Mouse (Mus musculus) layer of hippocampus, adult 9-11 months (tissue): ENCODE measurements around the gene Pgam5.

Experiments
- DNase-seq: peaks from one replicate; pipeline ENCODE4 v3.0.0; 2022

Pgam5 gene

DNA sequence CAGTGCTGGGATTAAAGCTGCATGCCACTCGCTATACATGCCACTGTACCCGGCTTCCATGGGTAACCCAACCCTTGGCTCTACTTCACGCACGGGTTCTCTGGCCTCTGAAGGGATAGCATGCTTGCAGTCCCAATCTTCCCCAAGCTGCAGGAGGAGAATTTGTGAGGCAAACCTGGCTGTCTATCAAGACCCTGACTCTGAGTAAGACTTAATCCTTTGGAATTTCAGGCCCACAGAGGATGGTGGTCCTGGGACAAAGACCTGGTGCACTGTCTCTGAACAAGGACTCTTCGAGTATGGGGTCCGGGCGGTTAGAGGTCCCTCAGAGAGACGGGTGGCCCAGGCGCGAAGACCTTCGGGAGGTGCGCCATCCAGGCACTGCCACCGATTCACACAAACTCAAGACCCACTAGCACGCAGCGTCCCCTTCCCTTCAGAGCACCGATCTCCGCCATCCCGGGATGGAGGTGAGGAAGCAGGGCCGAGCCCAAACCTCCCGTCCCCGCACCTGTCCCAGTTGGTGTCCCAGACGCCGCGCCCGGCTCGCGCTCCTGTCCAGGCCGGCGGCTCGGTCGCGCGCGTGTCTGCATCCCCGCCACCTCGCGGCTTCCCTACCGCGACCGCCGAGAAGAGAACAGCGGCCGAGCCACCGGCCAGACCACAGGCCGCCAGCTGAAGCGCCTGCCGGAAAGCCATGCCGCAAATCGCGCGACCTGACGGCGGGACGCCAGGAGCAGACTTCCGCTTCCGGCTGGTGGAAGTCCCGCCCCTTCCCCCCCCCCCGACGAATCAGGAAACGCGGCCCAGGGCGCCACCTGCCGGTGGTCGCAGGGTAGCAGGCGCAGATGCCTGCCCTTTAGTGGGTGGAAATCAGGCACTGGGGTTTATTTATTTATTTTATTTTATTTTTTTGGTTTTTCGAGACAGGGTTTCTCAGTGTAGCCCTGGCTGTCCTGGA is at the start of gene Pgam5:
Gene Pgam5, minus strand, starts transcription at position 773 of the 961 bp plus-strand sequence.
- DNase-seq: peak; percentile 76

DNA sequence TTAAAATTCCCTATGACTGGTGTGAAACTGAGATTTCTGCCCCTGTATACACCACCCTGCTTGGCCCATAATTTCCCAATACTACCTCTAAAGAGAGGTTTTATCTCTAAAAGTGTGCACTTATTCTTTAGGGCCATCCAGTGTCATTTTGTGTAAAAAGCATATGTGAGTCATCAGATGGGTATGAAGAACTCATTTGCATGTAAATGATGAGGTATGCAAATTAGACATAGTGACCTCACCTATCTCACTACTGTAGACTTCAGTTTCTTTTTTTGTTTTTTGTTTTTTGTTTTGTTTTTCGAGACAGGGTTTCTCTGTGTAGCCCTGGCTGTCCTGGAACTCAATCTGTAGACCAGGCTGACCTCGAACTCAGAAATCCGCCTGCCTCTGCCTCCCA is 43.4 kb upstream of the Pgam5 start:
- no peak for DNase-seq

DNA sequence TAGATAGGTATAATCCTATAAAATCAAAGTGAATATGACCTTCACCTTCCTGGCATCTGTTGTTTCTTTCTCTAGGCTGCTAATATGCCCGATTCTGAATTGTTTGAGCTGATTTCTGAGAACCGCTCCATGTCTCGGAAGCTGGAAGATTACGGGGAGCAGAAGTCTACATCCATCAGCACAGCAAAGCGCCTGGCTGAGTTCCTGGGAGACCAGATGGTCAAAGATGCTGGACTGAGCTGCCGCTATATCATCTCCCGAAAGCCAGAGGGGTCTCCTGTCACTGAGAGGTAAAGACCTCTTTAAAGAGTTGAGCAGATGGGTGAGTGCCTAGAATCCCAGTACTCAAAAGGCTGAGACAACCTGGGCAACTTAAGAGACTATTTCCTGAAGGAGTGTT is 39.1 kb upstream of the Pgam5 start:
- DNase-seq: no peak

DNA sequence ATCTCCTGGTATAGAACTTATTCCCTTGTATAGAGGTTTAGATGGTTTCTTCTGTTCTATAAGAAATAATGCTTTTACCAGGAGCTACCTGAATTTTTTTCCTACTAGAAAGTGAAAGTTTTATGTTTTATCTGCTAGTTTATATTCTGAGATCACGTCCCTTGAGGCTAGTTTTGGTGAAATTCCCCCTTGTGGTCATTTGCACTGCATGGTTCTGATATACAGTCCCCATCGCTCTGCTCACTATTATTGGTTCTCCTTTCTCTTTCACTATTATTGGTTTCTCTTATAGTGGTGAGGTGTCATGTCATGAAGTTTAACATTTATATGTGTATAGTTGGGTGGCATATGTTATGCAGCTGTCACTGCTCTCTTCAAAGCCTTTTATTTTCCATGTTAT is 30.9 kb upstream of the Pgam5 start:
- no peak for DNase-seq

DNA sequence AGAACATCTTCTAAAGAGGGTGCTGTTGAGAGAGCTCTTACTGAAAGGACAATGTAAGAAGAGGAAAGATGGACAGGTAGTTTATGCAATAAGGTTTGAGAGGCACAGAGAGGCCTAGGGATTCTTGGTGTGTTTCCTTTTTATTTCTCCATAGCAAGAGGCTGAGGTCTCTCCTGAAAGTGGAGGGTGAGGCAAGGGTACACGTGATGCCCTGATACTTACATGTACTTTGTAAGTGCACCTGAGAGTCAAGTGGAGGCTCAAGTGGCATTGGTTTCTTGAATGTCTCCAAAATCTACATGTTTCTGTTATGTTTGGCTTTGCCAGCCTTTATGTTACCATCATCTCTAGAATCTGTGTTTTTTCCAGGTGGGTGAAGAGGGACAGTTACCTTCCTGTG is 26.9 kb upstream of the Pgam5 start:
- DNase-seq: no peak

DNA sequence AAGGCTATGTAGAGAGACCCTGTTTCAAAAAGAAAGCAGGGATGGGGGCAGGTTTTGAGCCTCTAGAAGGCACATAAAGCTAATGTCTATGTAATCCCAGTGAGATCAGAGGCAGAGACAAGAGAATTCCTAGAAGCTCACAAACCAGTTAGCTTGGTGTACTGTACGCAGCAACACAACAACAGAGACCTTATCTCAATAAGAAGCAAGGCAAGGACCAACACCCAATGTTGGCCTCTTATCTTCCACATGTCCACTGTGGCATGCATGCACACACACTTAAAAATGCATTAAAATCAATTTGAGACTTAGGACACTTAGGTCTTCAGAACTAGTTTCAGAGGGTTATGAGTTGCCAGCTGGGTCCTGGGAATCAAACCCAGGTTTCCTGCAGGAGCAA is 21.9 kb upstream of the Pgam5 start:
- no peak for DNase-seq

DNA sequence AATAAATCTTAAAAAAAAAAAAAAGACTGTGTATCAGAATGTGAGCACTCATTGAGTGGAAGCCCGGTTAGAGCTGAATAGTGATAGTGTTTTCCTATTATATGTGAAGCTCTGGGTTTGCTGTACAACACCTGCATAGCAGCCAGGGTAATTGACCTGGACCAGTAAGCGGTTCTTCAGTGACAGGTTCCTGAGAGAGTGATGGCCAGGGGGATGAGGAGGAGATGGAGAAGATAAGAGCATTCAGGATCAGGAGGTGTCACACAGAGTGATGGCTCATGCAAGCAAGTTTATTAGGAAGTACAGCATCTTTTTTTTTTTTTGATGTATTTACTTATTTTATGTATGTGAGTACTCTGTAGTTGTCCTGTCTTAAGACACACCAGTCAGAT is 17.4 kb upstream of the Pgam5 start:
- DNase-seq: no peak

DNA sequence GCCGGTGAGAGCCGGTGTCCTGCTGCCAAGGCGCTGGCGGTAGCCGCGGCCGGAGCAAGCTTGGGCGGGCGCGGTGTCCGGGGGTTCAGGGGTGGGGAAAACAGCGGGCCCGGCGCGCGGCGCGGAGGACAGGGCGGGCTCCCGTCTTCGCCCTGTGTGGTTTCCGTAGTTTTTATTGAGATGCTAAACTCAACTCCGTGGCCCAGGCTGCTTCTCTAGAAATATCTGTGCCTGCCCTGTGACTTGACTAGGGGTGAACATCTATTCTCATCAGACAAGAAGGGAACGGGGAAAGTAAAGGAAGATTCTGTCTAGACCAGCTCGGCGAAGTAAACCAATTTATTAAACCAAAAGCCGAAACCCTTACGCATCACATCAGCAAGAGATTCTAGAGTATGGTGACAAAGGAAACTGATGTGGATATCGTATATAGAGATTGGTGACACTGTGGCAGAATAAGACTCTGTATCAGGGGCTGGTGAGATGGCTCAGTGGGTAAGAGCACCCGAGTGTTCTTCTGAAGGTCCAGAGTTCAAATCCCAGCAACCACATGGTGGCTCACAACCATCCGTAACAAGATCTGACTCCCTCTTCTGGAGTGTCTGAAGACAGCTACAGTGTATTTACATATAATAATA is 16.9 kb upstream of the Pgam5 start:
- no peak for DNase-seq

DNA sequence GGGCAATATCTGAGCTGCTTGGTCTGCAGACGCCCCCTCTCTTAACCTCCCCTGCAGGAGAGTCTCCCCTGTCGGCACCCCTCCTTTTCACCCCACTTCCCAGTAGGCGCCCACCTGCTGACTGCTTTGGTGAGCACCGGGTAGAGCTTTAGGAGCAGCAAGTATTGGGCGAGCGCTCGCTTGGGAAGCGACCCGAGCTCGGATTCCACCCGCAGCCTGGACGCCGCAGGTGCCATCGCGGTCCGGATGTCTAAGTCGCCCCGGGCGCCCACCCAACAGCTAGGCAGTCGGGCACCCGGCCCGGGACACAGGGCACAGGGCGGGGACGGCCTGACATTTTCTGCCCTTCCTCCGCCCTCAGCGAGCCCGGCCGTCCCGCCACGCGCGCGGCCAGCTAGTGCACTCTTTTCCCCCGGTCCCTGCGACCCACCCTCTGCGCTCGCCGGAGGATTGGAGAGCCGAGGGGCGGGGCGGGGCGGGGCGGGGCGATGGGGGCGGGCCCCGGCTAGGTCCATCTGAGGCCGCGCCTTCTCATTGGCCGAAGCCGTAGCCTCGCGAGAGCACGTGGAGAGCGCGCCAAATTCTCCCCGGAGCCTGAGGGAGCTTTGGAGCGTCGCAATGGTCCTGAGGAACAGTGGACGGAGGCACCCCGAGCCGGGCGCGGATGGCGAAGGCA is 16.2 kb upstream of the Pgam5 start, which contains the start of the genes Pxmp2 and Pole:
Gene Pxmp2, minus strand, starts transcription at position 417 of the 676 bp plus-strand sequence.
Gene Pole, plus strand, starts transcription at position 537 of the 676 bp plus-strand sequence.
- peak; percentile 86 for DNase-seq

DNA sequence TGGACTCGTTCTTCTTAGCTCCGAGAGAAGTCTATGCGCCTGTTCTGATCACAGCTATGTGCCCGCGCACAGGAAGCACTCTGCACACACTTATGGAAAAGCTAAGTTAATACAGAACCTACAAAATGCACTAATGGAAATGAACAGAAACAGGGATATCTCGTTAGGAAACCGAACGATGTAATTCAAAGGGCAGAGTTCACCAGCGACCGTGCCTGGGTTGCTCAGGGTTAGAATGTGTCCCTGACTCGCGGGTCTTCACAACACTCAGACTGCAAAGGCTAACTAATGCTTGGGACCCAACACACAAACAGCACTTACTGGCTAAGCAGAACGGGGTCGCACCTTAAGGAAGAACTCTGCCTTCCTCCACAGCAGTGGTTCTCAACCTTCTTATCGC is 15.4 kb upstream of the Pgam5 start:
- DNase-seq: no peak

DNA sequence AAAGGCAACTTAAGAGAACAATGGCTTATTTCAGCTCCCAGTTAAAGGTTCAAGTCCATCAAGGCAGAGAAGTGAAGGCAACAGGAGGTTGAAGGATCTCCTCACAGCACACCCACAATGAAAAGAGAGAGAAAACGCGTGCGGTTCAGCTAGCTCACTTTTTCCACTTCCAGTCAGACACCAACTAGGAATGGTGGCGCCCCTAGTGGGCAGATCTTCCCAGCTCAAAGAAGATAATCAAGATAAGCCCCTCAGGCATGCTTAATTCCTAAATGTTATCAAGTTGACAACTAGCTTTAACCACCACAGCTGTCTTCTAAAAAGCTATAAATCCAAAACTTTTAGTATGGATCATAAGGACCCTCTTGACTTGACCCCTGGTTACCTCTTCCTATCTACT is 14.8 kb upstream of the Pgam5 start:
- DNase-seq: peak; percentile 38

DNA sequence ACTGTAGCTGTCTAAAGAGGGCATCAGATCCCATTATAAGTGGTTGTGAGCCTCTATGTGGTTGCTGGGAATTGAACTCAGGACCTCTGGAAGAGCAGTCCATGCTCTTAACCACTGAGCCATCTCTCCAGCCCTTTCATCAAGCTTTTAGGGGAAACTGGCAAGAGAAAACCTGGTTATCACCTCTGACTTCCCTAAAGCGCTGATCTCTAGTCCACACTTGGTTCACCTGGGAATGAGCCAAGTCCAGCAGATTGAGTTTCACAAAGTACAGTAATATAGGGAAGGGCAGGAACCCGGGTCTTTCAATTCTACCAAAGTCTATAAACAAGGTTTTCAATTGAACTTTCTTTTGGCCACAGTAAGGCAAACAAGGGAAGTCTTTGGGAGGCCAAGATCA is 12.3 kb upstream of the Pgam5 start:
- no peak for DNase-seq

DNA sequence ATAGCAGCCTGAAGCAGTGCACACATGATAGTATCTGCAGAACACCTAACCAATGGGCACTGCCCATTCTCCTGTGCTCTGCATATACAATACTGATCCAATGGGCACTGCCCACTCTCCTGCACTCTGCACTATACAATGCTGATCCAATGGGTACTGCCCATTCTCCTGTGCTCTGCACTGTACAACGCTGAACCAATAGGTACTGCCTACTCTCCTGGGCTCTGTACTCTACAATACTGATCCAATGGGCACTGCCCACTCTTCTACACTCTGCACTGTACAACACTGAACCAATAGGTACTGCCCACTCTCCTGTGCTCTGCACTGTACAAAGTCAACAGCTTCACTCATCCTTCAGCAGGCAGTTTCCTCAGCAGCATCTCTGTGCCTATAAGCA is 7.2 kb upstream of the Pgam5 start:
- no peak for DNase-seq

DNA sequence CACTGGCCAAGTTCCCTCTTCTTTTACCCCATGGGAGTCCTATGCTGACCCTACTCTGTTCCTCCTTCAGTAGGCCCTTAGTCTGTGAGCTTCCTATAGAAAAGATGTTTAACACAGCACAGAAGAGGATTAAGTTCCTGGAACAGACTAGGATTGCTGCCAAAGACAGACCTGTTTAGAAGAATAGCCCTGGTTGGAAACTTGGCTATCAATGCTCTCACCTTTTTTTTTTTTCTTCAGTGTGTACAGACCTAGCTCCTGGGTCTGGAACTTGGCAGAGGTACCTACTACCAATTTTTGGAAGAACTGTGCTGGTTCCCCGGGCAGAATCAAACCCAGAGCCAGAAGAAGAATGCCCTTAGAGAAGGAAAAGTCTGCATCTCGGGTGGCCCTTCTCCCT is 6.7 kb upstream of the Pgam5 start:
- DNase-seq: no peak

DNA sequence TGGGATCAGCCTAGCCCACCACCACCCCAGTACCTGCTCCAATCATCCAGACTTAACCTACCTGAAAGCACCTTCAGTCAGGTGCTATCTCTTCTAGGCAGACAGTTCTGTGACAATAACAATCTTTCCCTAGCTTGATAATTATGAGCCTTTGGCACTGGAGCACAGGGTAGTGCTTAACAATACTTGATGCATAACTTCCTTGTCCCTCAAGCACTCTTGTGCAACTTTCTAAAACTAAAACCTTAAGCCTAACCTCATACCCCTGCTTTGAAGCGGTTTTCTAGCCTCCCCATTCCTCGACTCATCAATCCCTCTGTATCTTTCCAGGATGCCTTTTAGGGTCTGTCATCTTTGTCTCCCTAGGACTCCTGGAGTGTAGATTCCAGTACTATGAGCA is 5.1 kb upstream of the Pgam5 start:
- no peak for DNase-seq

DNA sequence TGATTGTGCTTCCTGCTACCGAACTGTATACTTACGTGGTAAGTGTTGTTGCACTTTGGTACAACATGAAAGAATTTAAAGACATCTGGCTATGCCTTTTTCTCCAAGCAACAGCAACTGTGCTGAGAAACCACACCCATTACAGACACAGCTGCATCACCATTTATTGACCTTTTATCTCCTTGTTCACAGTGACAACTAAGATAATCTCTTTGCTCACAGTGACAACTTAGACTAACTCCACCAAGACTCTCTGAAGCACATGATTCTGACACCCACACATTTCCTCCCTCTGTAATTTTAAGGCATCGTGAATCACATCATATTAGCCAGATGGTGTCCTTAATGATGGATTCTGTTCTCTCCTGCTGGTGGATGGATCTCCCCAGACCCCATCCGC is 4.4 kb upstream of the Pgam5 start:
- DNase-seq: no peak

DNA sequence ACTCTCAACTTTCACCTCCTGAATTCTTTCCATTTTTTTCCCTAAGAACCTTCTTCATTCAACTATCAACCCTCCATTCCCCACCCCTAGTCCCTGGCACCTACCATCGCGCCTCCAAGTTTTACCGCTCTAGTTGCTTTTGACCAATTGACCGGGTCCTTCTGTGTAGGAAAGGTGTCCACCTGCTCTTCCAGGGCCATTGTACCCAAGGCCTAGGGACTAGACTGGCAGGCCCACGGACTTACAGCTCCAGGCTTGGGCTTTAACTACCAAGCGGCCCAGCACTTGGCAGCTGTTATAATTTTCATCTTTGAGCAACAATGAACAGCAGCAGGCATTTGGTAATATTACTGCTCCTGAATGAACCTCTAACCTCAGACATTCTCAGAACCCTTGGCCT is 529 bp upstream of the Pgam5 start:
- no peak for DNase-seq

DNA sequence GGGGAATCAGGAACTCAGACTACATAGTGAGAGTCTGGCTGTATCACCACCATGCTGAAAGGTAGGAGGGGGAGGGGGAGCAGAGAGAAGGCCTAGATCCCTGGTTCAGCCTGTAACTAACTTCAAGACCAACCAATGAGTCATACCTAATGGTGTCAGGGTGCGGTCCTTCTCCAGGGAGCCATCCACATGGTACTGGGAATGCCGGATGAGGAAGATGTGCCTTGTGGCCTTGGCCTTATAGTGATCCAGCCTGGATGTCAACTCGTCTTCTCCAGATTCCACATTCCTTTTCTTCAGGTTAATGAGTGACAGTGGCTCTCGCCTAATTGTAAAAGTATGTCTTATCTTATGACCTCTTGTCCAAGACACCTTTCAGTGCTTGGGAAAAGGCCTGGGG is 2.8 kb downstream of the Pgam5 start:
- DNase-seq: no peak

DNA sequence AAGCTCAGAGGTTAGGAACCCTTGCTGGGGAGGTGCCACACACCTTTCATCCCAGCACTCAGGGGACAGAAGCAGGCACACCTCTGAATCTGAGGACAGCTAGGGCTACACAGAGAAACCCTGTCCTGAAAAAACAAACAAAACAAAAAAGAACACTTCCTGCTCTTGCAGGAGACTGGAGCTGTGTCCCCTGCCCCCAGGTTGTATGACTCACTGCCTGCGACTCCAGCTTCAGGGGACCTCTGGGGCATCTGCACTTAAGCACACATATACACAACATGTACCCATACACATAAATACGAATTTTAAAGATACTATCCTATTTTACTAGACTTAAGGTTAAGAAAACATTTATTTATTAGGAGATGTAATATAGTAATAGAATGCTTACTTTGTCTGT is 25.6 kb downstream of the Pgam5 start:
- no peak for DNase-seq

DNA sequence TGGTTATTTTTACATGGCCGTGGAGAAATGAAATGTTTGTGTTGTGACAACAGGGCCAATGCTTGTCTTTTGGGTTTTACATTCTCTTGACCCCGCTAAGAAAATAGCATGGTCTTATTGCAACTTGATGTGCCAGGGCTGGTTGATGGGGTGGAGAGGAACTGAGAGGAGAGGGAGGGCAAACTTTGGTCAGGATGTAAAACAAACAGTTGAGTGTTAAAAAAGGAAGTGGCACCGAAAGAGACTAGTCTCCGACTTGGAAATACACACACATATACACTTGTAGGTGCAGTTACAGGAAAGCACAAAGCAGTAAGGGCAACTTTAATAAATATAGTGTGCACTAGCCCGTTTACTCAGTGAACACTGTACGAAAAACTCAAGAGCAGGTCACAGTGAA is 37.4 kb downstream of the Pgam5 start:
- no peak for DNase-seq

DNA sequence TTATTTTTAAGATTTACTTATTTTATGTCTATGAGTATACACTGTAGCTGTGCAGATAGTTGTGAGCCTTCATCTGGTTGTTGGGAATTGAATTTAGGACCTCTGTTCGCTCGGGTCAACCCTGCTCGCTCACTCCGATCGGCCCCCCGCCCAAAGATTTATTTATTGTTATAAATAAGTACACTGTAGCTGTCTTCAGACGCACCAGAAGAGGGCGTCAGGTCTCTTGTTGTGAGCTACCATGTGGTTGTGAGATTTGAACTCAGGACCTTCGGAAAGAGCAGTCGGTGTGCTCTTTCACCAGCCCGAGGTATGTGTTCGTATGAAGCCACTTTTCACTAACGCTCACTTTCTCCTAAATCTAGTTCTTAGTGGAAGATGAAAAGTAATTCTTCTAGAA is 38.1 kb downstream of the Pgam5 start:
- DNase-seq: no peak

DNA sequence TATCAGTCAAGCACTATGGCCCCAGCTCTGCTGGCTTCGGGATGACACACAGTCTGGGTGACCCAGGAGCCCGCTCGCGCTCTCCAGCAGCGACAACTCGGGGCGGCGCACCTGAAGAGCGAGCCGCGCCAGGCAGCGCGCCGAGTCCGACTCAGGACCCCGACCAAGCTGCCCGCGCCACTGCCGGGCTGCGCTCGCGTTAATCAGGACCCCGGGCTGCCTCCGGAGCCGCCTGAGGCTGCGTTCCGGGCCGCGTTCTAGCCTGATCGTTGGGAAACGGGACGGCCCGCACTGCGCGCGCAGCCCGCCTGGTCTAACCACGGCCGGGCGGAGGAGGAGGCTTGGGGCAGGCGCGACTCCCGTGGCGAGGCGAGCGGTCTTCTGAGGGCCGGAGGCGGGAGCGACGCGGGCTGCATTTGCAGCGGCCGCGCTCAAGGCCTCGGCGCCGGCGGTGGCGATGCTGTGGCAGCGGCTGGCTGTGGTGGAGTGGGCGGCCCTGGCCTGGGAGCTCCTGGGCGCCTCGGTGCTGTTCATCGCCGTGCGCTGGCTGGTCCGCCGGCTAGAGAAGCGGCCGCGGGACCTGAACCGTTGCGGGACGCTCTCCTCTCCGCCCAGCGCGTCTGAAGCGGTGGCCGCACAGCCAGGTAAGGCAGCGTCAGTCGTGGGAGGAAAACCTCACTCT is 38.8 kb downstream of the Pgam5 start, which contains the start of gene Ankle2:
Gene Ankle2, plus strand, starts transcription at position 225 of the 682 bp plus-strand sequence.
- peak; percentile 89 for DNase-seq

DNA sequence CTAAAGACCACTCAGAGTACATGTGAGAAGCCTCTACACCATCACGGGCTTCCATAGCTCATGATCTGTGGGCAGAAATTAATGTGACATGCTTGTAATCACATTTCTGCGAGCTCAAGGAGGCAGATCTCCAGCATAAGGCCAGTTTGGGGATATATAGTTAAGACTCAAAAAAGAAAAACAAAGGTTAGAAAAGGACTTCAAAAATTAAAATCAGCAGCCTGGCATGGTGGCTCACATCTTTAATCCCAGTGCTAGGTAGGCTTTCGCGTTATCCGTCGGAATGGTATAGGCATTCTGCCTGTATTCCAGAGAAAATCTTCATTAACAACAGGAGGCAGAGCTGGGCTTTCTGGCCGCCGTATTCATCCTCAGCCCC is 39.3 kb downstream of the Pgam5 start:
- no peak for DNase-seq
